Mouse (Mus musculus): ENCODE measurements around the gene Smim1. TPM values are rescaled to one million over a fixed set of nuclear protein-coding genes. Genes with fewer than 3 reads are reported as not detected.

Smim1 gene
- polyA plus RNA-seq, 1 experiment from 2014 or later = 3.7 TPM

DNA sequence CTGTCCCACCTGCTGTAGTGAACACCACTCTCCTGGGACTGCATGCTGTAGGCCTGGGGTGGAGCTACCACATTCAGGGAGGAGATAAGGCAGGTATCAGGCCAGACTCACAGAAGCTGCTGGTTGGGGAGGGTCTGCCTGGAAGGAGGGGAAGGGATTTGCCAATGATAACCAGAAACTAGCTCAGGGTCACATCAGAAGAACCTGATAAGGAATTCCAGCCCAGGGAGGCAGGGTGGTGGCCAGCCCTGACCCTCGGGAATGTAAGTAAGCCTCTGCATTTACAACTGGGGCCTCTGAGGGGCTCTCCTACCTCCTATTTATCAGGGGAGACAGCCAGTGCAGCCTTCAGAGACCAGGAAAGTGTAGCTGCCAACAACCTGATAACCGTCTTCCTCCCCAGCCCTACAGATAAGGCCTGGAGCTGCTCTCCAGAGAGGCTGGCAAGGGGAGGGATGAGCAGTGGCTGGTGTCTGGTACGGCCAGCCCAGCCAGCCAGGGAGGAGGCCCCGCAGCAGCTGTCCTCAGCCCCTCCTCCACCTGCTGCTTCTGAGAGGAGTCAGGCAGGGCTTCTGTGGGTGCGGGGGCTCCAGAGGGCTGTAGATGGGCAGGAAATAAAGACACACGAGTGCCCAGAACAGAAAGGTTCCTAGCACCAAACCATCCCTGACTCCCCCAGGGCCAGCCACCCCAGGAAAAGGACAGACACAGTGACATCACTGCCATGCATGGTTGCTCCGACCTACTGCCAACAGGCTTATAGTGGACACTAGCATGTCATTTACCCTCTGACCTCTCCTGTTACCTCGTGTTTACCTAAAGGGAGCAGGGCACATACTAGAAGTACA lies 2.1 kb downstream of the Smim1 start:
- Histone ChIP-seq H3K4me2 (ENCODE audit: low read length) (no peak overlapping the region), H3K4me1 (replicated peaks; ENCODE audit: control insufficient read depth, insufficient read depth, low read length) (peaks cover 7% of the 10 kb centered on the region), H3K27me3 (replicated peaks; ENCODE audit: control insufficient read depth, insufficient read depth, low read length) (peaks cover 16% of the 10 kb centered on the region), H3K27ac (ENCODE audit: low read length) (no peak overlapping the region), H3K9me3 (ENCODE audit: control insufficient read depth, low read length) (no peaks in the 10 kb centered on the region), H3K9ac (replicated peaks; ENCODE audit: low read depth, low read length) (no peak overlapping the region), H3K36me3 (ENCODE audit: control insufficient read depth, insufficient read depth) (peaks cover 20% of the 10 kb centered on the region), H3K4me3 (replicated peaks; ENCODE audit: low read length) (no peak overlapping the region)
- no peak for ATAC-seq
- 30% methylated on average over 8 of the region's 8 CpGs for WGBS

DNA sequence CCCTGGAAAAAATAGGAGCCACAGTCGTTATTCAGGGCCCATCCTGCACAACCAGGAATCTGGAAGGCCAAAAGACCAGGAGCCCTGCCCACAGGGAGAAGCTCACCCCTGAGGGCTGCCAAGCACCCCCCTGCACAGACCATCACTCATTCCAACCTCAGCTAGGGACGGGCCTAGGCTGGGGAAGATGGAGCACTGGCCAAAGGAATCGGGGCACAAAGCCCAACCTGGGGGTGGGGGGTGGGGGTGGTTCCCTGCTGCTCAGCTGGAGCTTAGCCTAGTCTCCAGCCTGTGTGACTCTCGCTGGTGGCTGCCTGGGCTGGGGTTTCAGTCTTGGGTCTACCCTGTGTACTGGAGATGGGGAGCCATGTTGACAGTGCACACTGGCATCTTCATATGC lies 3.2 kb downstream of the Smim1 start:
- ATAC-seq = no peak
- no peak overlapping the region for H3K27ac ChIP-seq (ENCODE audit: low read length)
- H3K4me2 ChIP-seq (ENCODE audit: low read length) = no peak overlapping the region
- H3K9me3 ChIP-seq (ENCODE audit: control insufficient read depth, low read length) = no peaks in the 10 kb centered on the region
- peaks cover 26% of the 10 kb centered on the region for H3K36me3 ChIP-seq (ENCODE audit: control insufficient read depth, insufficient read depth)
- peaks cover 7% of the 10 kb centered on the region for H3K4me1 ChIP-seq (replicated peaks; ENCODE audit: control insufficient read depth, insufficient read depth, low read length)
- WGBS = 24% methylated on average over 4 of the region's 4 CpGs
- no peak overlapping the region for H3K4me3 ChIP-seq (replicated peaks; ENCODE audit: low read length)
- H3K9ac ChIP-seq (replicated peaks; ENCODE audit: low read depth, low read length) = no peak overlapping the region
- H3K27me3 ChIP-seq (replicated peaks; ENCODE audit: control insufficient read depth, insufficient read depth, low read length) = peaks cover 16% of the 10 kb centered on the region

DNA sequence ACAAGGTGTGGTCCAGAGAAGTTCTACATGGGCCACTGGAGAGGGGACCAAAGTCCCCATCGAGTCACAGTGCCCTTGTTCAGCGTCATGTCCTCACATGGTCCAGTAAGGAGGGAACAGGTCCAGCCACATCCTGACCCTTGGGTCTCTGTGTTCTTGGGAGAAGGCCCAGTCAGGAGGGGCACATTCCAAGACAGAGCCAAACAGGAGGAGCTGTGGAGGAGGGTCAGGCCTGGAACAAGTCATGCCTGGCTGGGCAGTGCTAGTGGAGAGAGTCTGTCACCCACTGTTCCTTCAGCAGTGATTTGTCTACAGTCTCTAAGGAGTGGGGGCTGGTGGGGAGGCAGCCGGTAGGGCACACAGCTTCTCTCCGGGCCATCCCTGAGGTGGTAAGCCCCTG lies 3.6 kb downstream of the Smim1 start:
- Histone ChIP-seq H3K9me3 (ENCODE audit: control insufficient read depth, low read length) (no peaks in the 10 kb centered on the region), H3K4me3 (replicated peaks; ENCODE audit: low read length) (no peak overlapping the region), H3K27me3 (replicated peaks; ENCODE audit: control insufficient read depth, insufficient read depth, low read length) (peaks cover 16% of the 10 kb centered on the region), H3K4me1 (replicated peaks; ENCODE audit: control insufficient read depth, insufficient read depth, low read length) (peaks cover 7% of the 10 kb centered on the region), H3K4me2 (ENCODE audit: low read length) (no peak overlapping the region), H3K9ac (replicated peaks; ENCODE audit: low read depth, low read length) (no peak overlapping the region), H3K36me3 (ENCODE audit: control insufficient read depth, insufficient read depth) (peaks cover 27% of the 10 kb centered on the region), H3K27ac (ENCODE audit: low read length) (no peak overlapping the region)
- WGBS = 84% methylated on average over 4 of the region's 4 CpGs
- no peak for ATAC-seq

DNA sequence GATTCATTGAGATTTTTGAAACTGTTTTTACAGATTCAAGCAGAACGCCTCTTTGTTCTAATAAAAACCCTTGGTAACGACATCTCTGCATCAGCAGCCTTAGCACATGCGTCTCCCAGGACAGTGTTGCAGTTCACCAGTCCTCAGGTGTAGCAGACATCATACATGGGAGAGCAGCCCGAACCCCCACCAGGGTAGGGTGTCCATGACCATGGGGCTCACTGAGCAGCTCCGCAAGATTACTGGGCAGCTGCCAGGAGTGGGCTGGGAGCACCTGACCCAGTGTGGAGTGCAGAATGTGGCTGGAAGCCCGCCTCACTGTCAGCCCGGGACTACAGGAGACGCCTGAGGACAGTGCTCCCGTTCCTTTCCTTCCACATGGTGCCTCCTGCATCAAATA lies 4.6 kb downstream of the Smim1 start:
- Histone ChIP-seq H3K9ac (replicated peaks; ENCODE audit: low read depth, low read length) (no peak overlapping the region), H3K4me3 (replicated peaks; ENCODE audit: low read length) (no peak overlapping the region), H3K9me3 (ENCODE audit: control insufficient read depth, low read length) (no peaks in the 10 kb centered on the region), H3K27ac (ENCODE audit: low read length) (no peak overlapping the region), H3K36me3 (ENCODE audit: control insufficient read depth, insufficient read depth) (peaks cover 34% of the 10 kb centered on the region), H3K4me2 (ENCODE audit: low read length) (no peak overlapping the region), H3K27me3 (replicated peaks; ENCODE audit: control insufficient read depth, insufficient read depth, low read length) (peaks cover 10% of the 10 kb centered on the region), H3K4me1 (replicated peaks; ENCODE audit: control insufficient read depth, insufficient read depth, low read length) (peaks cover 7% of the 10 kb centered on the region)
- no peak for ATAC-seq
- WGBS = 94% methylated on average over 9 of the region's 9 CpGs

DNA sequence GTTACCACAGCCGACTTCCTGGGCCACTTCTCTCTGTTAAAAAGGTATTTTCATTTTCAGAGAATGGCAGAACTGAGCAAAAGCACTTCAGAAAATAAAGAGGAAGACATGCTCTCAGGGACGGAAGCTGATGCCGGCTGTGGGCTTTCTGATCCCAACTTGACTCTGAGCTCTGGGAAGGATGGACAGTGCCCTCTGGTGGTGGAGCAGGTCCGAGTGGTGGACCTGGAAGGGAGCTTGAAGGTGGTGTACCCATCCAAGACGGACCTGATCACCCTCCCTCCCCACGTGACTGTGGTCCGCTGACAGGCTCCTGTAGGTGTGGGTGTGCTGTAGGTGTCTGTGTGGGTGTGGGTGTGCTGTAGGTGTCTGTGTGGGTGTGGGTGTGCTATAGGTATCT lies 6.5 kb downstream of the Smim1 start:
- H3K4me1 ChIP-seq (replicated peaks; ENCODE audit: control insufficient read depth, insufficient read depth, low read length) = no peaks in the 10 kb centered on the region
- no peak for ATAC-seq
- H3K27me3 ChIP-seq (replicated peaks; ENCODE audit: control insufficient read depth, insufficient read depth, low read length) = peaks cover 3% of the 10 kb centered on the region; the same call in 1 of the 2 replicates
- no peak overlapping the region for H3K4me3 ChIP-seq (replicated peaks; ENCODE audit: low read length)
- no peaks in the 10 kb centered on the region for H3K9me3 ChIP-seq (ENCODE audit: control insufficient read depth, low read length)
- no peak overlapping the region for H3K27ac ChIP-seq (ENCODE audit: low read length)
- 68% methylated on average over 7 of the region's 7 CpGs for WGBS
- H3K9ac ChIP-seq (replicated peaks; ENCODE audit: low read depth, low read length) = no peak overlapping the region
- H3K36me3 ChIP-seq (ENCODE audit: control insufficient read depth, insufficient read depth) = peaks cover 38% of the 10 kb centered on the region
- H3K4me2 ChIP-seq (ENCODE audit: low read length) = no peak overlapping the region

DNA sequence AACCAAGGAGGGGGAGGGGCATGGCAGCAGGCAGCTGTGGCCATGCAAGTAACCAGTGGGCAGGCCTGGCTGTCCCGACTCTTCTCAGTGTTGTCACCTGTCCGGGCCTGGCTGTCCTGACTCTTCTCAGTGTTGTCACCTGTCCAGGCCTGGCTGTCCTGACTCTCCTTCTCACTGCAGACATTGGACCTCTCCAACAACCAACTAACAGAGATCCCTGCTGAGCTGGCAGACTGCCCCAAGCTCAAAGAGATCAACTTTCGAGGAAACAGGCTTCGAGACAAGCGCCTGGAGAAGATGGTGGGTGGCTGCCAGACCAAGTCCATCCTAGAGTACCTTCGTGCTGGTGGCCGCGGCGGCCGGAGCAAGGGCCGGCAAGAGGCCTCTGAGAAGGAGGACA lies 10.6 kb downstream of the Smim1 start:
- no peak for ATAC-seq
- Histone ChIP-seq H3K4me3 (replicated peaks; ENCODE audit: low read length) (no peak overlapping the region), H3K27me3 (replicated peaks; ENCODE audit: control insufficient read depth, insufficient read depth, low read length) (no peaks in the 10 kb centered on the region), H3K36me3 (ENCODE audit: control insufficient read depth, insufficient read depth) (peaks cover 26% of the 10 kb centered on the region), H3K4me1 (replicated peaks; ENCODE audit: control insufficient read depth, insufficient read depth, low read length) (peaks cover 19% of the 10 kb centered on the region), H3K9ac (replicated peaks; ENCODE audit: low read depth, low read length) (no peak overlapping the region), H3K4me2 (ENCODE audit: low read length) (no peak overlapping the region), H3K27ac (ENCODE audit: low read length) (no peak overlapping the region), H3K9me3 (ENCODE audit: control insufficient read depth, low read length) (no peaks in the 10 kb centered on the region)
- 91% methylated on average over 11 of the region's 11 CpGs for WGBS

DNA sequence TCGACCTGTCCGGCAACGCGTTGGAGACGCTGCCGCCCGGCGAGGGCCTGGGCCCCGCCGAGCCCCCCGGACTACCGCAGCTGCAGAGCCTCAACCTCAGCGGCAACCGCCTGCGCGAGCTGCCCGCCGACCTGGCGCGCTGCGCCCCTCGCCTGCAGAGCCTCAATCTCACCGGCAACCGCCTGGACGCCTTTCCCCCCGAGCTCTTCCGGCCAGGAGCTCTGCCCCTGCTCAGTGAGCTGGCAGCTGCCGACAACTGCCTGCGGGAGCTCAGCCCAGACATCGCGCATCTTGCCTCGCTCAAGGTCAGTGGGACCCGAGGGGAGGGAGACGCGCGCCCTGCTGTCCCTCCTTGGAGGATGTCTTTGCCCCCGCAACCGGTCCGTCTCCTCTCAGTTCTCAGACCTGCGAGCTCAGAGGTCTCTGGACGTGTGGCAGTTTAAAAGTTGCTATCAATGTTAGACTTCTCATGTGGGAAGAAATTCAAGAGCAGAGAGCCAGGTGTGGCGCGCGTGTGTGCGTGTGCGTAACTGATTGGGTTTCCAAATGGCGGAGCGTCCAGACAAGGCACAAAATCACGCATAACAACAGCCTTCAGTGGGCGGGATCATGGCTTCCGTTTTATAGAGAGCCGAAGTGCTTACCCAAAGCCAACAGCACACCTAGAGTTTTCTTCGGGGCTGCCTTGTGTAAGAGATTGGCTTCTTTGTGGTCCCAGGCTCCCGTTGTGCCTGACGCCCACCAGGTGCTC lies 13.7 kb downstream of the Smim1 start:
- H3K4me1 ChIP-seq (replicated peaks; ENCODE audit: control insufficient read depth, insufficient read depth, low read length) = peaks cover 19% of the 10 kb centered on the region
- peak overlapping the region; percentile 98 for H3K4me3 ChIP-seq (replicated peaks; ENCODE audit: low read length)
- no peaks in the 10 kb centered on the region for H3K27me3 ChIP-seq (replicated peaks; ENCODE audit: control insufficient read depth, insufficient read depth, low read length)
- H3K9ac ChIP-seq (replicated peaks; ENCODE audit: low read depth, low read length) = peak overlapping the region; percentile 88
- H3K9me3 ChIP-seq (ENCODE audit: control insufficient read depth, low read length) = no peaks in the 10 kb centered on the region
- ATAC-seq = no peak
- H3K27ac ChIP-seq (ENCODE audit: low read length) = 0 out of 2 replicates have a peak overlapping the region, but pooled peaks have one; percentile 0
- 2% methylated on average over 55 of the region's 55 CpGs for WGBS
- peak overlapping the region; percentile 100 for H3K4me2 ChIP-seq (ENCODE audit: low read length)
- peaks cover 14% of the 10 kb centered on the region for H3K36me3 ChIP-seq (ENCODE audit: control insufficient read depth, insufficient read depth)

DNA sequence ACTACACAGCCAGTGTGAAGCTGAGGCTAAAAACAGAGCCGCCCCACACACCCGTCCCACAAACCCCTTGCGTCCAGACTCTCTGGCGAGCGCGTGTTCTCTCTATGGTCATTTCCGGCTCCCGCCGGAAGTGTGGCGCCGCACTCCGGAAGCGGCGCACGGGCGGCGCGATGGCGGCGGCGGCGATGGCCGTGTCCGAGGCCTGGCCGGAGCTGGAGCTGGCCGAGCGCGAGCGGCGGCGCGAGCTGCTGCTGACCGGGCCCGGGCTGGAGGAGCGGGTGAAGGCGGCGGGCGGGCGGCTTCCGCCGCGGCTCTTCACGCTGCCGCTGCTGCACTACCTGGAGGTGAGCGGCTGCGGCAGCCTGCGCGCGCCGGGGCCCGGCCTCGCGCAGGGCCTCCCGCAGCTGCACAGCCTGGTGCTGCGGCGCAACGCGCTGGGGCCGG lies 14.4 kb downstream of the Smim1 start, which contains the start of gene Lrrc47:
Lrrc47 (plus strand) TSS at position 86 of the 444 bp plus-strand sequence.
- Histone ChIP-seq H3K4me1 (replicated peaks; ENCODE audit: control insufficient read depth, insufficient read depth, low read length) (peaks cover 19% of the 10 kb centered on the region), H3K9me3 (ENCODE audit: control insufficient read depth, low read length) (no peaks in the 10 kb centered on the region), H3K36me3 (ENCODE audit: control insufficient read depth, insufficient read depth) (peaks cover 8% of the 10 kb centered on the region), H3K27ac (ENCODE audit: low read length) (peak within 1 kb of the TSS; percentile 0; the same call in 1 of the 2 replicates), H3K4me2 (ENCODE audit: low read length) (peak within 1 kb of the TSS; percentile 100), H3K27me3 (replicated peaks; ENCODE audit: control insufficient read depth, insufficient read depth, low read length) (no peaks in the 10 kb centered on the region), H3K4me3 (replicated peaks; ENCODE audit: low read length) (peak within 1 kb of the TSS; percentile 98), H3K9ac (replicated peaks; ENCODE audit: low read depth, low read length) (peak within 1 kb of the TSS; percentile 88)
- ATAC-seq = peak; percentile 96
- WGBS = 0% methylated on average over 46 of the region's 59 CpGs
